Mouse (Mus musculus) MEL-GATA-1-ER (cell line): ENCODE measurements around the gene Eif4g3.

ENCODE experiments used
- DNase-seq: peaks from one replicate; pipeline ENCODE4 v3.0.0-alpha.2; 2012; ENCODE audit warnings: low read depth; ENCODE audit errors: extremely low read depth

Gene Eif4g3

GRCm38 (mm10) chr4:138217441-138217840, 224.6 kb downstream of the Eif4g3 start:
- DNase-seq: peak; percentile 18

DNA sequence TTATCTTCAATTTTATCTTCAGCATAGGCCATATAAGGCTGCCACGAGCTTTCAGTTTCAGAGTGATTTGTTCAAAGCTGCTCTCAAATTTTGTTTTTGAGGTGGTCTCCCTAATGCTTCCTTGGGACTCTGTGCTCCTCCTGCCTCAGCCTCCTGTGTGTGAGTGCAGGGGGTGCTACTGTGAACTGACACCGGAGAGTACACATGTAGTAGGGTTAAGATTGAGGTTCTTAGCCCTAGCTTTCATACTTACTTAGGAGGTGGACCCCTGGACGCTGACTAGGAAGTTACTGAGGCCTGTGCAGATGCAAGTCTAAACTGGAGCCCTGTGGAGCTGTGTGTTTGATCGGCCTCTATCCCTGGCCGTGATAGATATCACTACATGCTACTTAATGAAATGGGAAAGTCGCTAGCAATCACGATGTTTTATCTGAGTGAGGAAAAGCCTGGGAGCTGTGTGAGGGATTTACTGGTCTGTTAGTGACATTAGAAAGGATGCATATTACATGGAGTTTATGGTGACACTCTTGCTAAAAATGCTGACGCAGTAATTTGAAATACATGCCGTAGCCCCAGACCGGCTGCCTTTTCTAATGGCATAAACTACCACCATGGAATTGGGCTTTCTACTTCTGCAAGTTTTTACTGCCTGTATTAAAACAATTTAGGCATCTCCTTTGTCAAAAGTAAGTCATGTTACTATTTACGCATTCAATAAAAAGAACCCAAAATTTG, 225.3 kb downstream of the Eif4g3 start:
- peak; percentile 20 for DNase-seq

- DNase-seq: no peak
Measured at GRCm38 (mm10) chr4:138219331-138219730, 226.5 kb downstream of the Eif4g3 start.

- DNase-seq: no peak
Measured at GRCm38 (mm10) chr4:138220761-138221160, 227.9 kb downstream of the Eif4g3 start.

- no peak for DNase-seq
Measured at GRCm38 (mm10) chr4:138221406-138221805, 228.6 kb downstream of the Eif4g3 start.

DNA sequence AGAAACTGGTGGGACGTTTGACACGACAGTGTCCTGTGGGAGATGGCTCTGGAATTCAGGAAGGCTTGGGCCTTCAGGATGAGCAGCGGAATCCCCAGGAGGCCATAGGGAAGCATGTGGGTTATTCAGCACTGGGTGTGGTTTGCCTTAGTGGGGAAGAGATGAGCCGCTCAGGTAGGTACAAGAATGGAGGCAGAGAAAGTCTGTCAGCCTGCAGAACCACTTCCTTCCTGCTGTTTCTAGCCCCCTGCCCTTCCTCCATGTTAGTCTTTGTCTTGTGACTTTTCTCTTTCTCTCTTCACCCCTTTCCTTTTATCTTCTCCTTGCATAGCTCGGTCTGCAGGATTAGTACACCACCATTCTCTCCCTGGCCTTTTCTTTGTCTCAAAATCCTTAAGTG, 229.6 kb downstream of the Eif4g3 start:
- no peak for DNase-seq

- no peak for DNase-seq
Measured at GRCm38 (mm10) chr4:138223623-138224022, 230.8 kb downstream of the Eif4g3 start.

DNA sequence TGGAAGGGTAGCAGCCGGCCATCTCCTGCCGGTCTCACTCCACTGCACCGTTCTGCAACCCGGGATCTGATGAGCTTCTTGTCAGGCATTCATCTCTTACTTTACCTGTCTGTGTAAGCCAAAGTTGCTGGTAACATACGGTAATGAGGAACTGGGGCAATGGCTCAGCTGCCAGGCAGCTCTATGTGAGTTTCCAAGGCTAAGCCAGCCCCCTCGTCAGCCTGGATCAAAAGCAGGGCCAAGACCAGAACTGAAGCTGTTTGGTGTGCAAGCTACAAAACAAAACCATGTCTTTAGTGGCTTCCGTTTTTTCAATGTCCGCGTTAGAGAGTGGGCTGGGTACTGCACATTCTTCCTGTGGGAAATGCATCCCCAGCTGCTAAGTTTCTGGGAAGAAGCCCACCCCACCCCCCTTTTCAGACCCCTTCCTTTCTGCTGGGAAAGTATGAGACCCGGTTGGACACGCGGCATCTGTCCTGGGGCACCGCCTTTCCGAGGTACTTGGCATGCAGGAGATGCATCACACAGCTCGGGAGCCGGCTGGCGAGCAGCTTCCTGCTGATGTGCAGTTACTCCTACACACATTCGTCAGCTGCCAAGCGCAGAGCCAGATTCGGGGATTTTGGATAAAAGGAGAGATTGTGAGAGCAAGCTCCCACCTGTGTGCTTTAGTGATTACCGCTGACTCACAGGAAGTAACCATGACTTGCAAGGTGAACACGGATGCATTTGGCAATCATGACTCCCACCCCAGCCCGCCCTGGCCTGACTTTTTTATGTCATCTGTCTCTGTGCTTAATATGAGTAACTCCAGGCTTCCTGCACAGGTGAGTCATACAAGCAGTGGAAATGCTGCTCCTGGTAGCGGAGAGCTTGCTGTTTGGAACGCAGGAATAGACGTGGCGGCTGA, 254.2 kb downstream of the Eif4g3 start:
- no peak for DNase-seq

DNA sequence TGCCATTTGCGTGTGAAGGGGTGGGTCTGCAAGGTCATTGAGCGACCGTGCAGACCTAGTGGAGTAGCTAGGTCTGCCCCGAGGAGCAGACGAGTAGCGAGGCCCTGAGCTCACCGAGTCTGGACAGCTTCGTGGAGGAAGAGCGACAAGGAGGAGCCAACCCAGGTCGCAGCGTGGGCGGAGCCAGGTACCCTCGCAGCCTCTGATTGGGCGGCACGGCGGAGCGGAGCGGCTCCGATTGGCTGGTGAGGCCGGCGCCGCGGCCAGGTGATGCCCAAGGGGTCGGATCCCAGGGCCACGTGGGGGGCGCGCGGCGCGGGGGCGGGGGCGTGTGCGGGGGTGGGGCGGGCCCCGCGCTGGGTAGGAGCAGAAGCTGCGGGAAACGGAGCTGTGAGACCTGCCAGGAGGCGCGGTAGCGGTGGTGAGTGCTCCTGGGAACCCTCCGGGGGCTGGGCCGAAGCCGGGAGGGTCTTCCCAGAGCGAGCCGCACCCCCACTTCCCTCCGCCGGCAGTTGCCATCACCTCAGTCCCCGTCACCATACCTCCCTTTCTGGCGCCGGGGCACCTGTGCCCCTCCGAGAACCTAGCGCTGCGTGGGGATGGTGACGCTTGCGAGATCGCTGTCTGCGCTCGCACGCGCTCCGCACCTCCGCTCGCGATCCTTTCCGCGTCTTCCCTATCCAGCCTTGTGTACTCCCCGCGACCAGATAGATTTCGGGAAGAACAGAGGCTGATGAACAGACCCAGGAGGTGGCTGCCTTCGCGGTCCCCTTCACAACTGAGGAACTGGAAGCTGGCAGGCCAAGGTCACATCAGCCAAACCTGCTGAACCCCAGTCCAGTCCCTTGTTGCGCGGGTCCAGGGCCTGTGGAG, 257.5 kb downstream of the Eif4g3 start, which contains the start of the genes Sh2d5 and Kif17:
TSS of gene Sh2d5 (plus strand) at position 316 of the 873 bp plus-strand sequence.
TSS of gene Kif17 (plus strand) at position 348 of the 873 bp plus-strand sequence.
- peak; percentile 75 for DNase-seq

- peak; percentile 36 for DNase-seq
Measured at GRCm38 (mm10) chr4:138251819-138252218, 259.0 kb downstream of the Eif4g3 start.

DNA sequence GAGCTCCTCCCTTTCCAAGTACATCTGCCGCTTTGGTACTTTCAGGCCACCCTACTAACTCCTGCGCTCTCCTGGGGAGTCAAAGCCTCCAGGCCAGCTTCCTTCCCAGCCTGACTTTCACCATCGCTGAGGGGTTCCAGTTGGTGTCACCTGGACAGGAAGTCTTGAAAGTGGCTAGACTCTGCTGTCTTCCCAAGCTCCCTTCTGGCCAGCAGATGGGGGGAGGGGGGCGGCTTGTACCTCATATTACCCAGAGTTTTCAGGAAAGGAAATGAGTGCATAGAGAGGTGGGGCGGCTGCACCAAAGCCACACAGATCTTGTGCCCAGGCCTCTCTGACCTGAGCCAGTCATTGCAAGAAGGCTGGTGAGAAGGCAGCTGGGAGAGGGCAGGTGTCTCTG, 259.4 kb downstream of the Eif4g3 start:
- DNase-seq: no peak

DNA sequence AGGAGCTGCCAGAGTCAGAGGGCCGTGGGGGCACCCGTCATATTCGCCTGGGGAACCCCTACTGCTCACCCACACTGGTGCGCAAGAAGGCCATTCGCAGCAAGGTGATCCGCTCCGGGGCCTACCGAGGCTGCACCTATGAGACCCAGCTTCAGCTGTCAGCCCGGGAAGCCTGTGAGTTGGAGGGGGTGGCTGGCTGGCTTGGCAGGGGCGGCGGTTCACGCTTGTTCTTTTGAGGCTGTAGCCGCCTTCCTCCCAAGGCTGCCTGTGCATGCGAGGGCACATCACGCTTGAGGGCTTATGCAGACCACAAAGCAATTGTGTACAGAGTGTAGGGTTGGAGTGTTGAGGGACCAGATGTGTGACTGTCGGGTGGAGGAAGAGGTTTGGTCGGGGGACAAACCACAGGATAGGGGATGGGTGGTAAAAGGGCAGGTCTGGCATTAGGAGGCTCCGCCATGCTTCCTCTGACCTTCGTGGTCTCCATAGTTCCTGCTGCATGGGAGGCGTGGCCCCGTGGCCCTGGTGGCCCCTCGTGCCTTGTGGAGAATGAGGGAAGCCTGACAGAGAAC, 264.4 kb downstream of the Eif4g3 start:
- DNase-seq: no peak
